Mouse (Mus musculus) liver, postnatal 0 days (tissue): ENCODE results near the gene Dlgap4.

Experiments
- CTCF ChIP-seq: sonication (generic); IDR thresholded peaks from 2 replicates; pipeline ENCODE4 v1.5.1; 2016; ENCODE audit warnings: antibody characterized with exemption, low read depth
- EP300 ChIP-seq: IDR thresholded peaks from 2 replicates; pipeline ENCODE4 v1.6.1; 2016; ENCODE audit warnings: antibody characterized with exemption, low read depth, mild to moderate bottlenecking

GRCm38 (mm10) chr2:156801045-156801444 is 187.5 kb downstream of the Dlgap4 start:
- TF ChIP-seq CTCF (no peak), EP300 (no peak)
